Mouse (Mus musculus): Measurements from ENCODE around the gene Bend7.

- no peak for TF ChIP-seq POLR2A (IDR thresholded peaks at IDR 0.05; ENCODE audit: control insufficient read depth, low read depth, low read length)
- no peak for TF ChIP-seq CTCF (IDR thresholded peaks at IDR 0.05; ENCODE audit: control insufficient read depth, insufficient read depth, insufficient replicate concordance, low read depth, low read length)
Measured at GRCm38 (mm10) chr2:4733971-4734370, 16.3 kb downstream of the Bend7 start.

Data from testis, adult 2 months (tissue).